Comparison of ENCODE assay signal across 9 mouse cellular contexts in the genomic region with DNA sequence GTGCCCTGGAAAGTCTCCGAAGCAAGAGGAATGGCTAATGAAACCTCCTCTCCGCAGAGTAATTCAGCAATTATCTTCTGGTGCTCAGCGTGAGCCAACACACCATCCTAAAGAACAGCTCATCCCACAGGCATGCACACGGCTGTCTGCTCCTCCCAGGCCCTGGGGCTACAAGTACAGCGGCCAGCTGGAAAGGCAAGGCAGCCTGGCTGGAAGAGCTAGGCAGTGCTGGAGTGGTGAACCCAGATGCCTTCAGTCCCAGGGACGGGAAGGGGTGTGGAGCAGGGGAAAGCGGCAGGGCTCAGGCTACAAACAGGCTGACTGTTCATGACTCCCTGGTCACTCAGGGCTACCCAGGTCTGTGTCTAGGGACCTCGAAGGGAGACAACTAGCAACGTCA. TPM values are rescaled to one million over a fixed set of nuclear protein-coding genes. Genes with fewer than 3 reads are reported as not detected.
A peak's percentile ranks its signal among the peaks of the same experiment; 100 is the strongest.
DNase-seq lines count a peak whose midpoint lies in the region; ATAC-seq lines count a peak whose summit lies in the region.
"Had no signal": no experiment of that assay in that cellular context is flagged by ENCODE, and none has a peak within 500 bp of the region (broad histone marks: within the 10 kb centered on the region; RNA-seq: fewer than 3 reads in every experiment).

No protein-coding gene starts in this region.

- no peak overlapping the region for H3K4me3 ChIP-seq in forebrain, embryonic 14.5 days (ENCODE audit: low read depth, low read length)
- no peak overlapping the region for H3K4me3 ChIP-seq in hindbrain, embryonic 14.5 days (replicated peaks; ENCODE audit: low read length)
- no peak overlapping the region for H3K4me3 ChIP-seq in midbrain, embryonic 14.5 days (replicated peaks; ENCODE audit: low read depth, low read length)
- H3K4me3 ChIP-seq: neural tube, embryonic 12.5 days had no signal

- WGBS in forebrain, embryonic 14.5 days = 47% methylated on average over 9 of the region's 9 CpGs
- WGBS in hindbrain, embryonic 14.5 days = 53% methylated on average over 9 of the region's 9 CpGs
- 68% methylated on average over 9 of the region's 9 CpGs for WGBS in midbrain, embryonic 14.5 days

- H3K9me3 ChIP-seq in forebrain, embryonic 14.5 days (replicated peaks; ENCODE audit: control insufficient read depth, low read length) = no peaks in the 10 kb centered on the region
- H3K9me3 ChIP-seq in hindbrain, embryonic 14.5 days (ENCODE audit: control insufficient read depth, low read length) = no peaks in the 10 kb centered on the region
- H3K9me3 ChIP-seq in midbrain, embryonic 14.5 days (ENCODE audit: control insufficient read depth, low read length) = no peaks in the 10 kb centered on the region
- H3K9me3 ChIP-seq: neural tube, embryonic 12.5 days had no signal

- no peak overlapping the region for H3K4me2 ChIP-seq in forebrain, embryonic 14.5 days (ENCODE audit: low read length)
- H3K4me2 ChIP-seq in hindbrain, embryonic 14.5 days (replicated peaks) = no peak overlapping the region
- no peak overlapping the region for H3K4me2 ChIP-seq in midbrain, embryonic 14.5 days (ENCODE audit: low read length)
- H3K4me2 ChIP-seq: neural tube, embryonic 12.5 days had no signal

- no peak overlapping the region for H3K27ac ChIP-seq in forebrain, embryonic 14.5 days (ENCODE audit: low read depth, low read length)
- H3K27ac ChIP-seq in hindbrain, embryonic 14.5 days = peak overlapping the region; percentile 4; the same call in 1 of the 2 replicates
- peak overlapping the region; percentile 32; the same call in 1 of the 2 replicates for H3K27ac ChIP-seq in midbrain, embryonic 14.5 days (replicated peaks; ENCODE audit: low read depth, low read length)
- H3K27ac ChIP-seq: neural tube, embryonic 12.5 days had no signal

- peak; percentile 48 for DNase-seq in ovary, adult 18-20 months (ENCODE audit: low spot score)
- no peak for DNase-seq in ovary, postnatal 10 days (ENCODE audit: low spot score)
- DNase-seq in forebrain, embryonic 14.5 days (ENCODE audit: low spot score) = no peak
- DNase-seq in hindbrain, embryonic 14.5 days (ENCODE audit: low spot score) = no peak
- peak; percentile 33 for DNase-seq in midbrain, embryonic 14.5 days
- no peak for DNase-seq in left cerebral cortex, adult 8-10 months (ENCODE audit: low spot score in 2 of 2)
- DNase-seq in cerebellum, adult 9-10 months = no peak
- no peak for DNase-seq in layer of hippocampus, adult 11-12 months (ENCODE audit: low spot score)

- H3K27me3 ChIP-seq in forebrain, embryonic 14.5 days (replicated peaks; ENCODE audit: control insufficient read depth, insufficient read depth, low read length) = no peaks in the 10 kb centered on the region
- H3K27me3 ChIP-seq in hindbrain, embryonic 14.5 days (ENCODE audit: control insufficient read depth, insufficient read depth, low read length) = no peaks in the 10 kb centered on the region
- H3K27me3 ChIP-seq in midbrain, embryonic 14.5 days (ENCODE audit: control insufficient read depth, insufficient read depth, low read length) = no peaks in the 10 kb centered on the region
- H3K27me3 ChIP-seq: neural tube, embryonic 12.5 days had no signal

- ATAC-seq in forebrain, embryonic 14.5 days = 0 out of 2 replicates have a peak, but pooled peaks have one; percentile 50
- ATAC-seq in hindbrain, embryonic 14.5 days (ENCODE audit: low FRiP score) = no peak; the same call in 1 of the 2 replicates
- ATAC-seq in midbrain, embryonic 14.5 days (ENCODE audit: low FRiP score, low TSS enrichment) = no peak

- H3K4me1 ChIP-seq in forebrain, embryonic 14.5 days (ENCODE audit: control insufficient read depth, insufficient read depth, low read length) = peaks cover 2% of the 10 kb centered on the region; the same call in 1 of the 2 replicates
- no peaks in the 10 kb centered on the region for H3K4me1 ChIP-seq in hindbrain, embryonic 14.5 days (replicated peaks; ENCODE audit: control insufficient read depth, insufficient read depth, low read length)
- H3K4me1 ChIP-seq in midbrain, embryonic 14.5 days (ENCODE audit: control insufficient read depth, insufficient read depth, low read length) = no peaks in the 10 kb centered on the region

- H3K9ac ChIP-seq in forebrain, embryonic 14.5 days (ENCODE audit: low read length) = peak overlapping the region; percentile 8; the same call in 1 of the 2 replicates
- H3K9ac ChIP-seq in hindbrain, embryonic 14.5 days = no peak overlapping the region
- H3K9ac ChIP-seq in midbrain, embryonic 14.5 days (replicated peaks; ENCODE audit: low read length) = no peak overlapping the region
- H3K9ac ChIP-seq: neural tube, embryonic 12.5 days had no signal

- H3K36me3 ChIP-seq in forebrain, embryonic 14.5 days (ENCODE audit: control insufficient read depth, insufficient read depth, low read length) = peaks cover 28% of the 10 kb centered on the region
- H3K36me3 ChIP-seq in hindbrain, embryonic 14.5 days (replicated peaks; ENCODE audit: control insufficient read depth, insufficient read depth) = peaks cover 28% of the 10 kb centered on the region
- peaks cover 17% of the 10 kb centered on the region for H3K36me3 ChIP-seq in midbrain, embryonic 14.5 days (ENCODE audit: control insufficient read depth, insufficient read depth, low read length)

RNA-seq across cellular contexts. Expression of a gene that starts 8.4 kb away (rescaled TPM):
- polyA plus RNA-seq in forebrain, embryonic 14.5 days (2014; fragmentation: Nextera tagmentation; extraction: Ambion mirVana) = 60.4 and 65.8 TPM in 2 replicates
- 65.5 and 71.6 TPM in 2 replicates for polyA plus RNA-seq in hindbrain, embryonic 14.5 days (2014; fragmentation: Nextera tagmentation; extraction: Ambion mirVana)
- 67.3 and 72.9 TPM in 2 replicates for polyA plus RNA-seq in midbrain, embryonic 14.5 days (2014; fragmentation: Nextera tagmentation; extraction: Ambion mirVana)
- 10 to 100 TPM; 59.0 to 65.9 (median 59.6) TPM for total RNA-seq in left cerebral cortex, adult 8-10 months (2022)

RNA-seq across cellular contexts. Expression of a gene that starts 8.5 kb away (rescaled TPM):
- polyA plus RNA-seq in forebrain, embryonic 14.5 days (2014; fragmentation: Nextera tagmentation; extraction: Ambion mirVana) = 47.1 and 50.8 TPM in 2 replicates
- polyA plus RNA-seq in hindbrain, embryonic 14.5 days (2014; fragmentation: Nextera tagmentation; extraction: Ambion mirVana) = 48.2 and 61.4 TPM in 2 replicates
- 57.6 and 66.0 TPM in 2 replicates for polyA plus RNA-seq in midbrain, embryonic 14.5 days (2014; fragmentation: Nextera tagmentation; extraction: Ambion mirVana)
- total RNA-seq in left cerebral cortex, adult 8-10 months (2022) = 10 to 100 TPM; 38.6 to 41.1 (median 39.6) TPM

RNA-seq across cellular contexts. Expression of a gene that starts 26.7 kb away (rescaled TPM):
- polyA plus RNA-seq in forebrain, embryonic 14.5 days (2014; fragmentation: Nextera tagmentation; extraction: Ambion mirVana) = 5.8 and 7.8 TPM in 2 replicates
- polyA plus RNA-seq in hindbrain, embryonic 14.5 days (2014; fragmentation: Nextera tagmentation; extraction: Ambion mirVana) = 6.1 and 7.2 TPM in 2 replicates
- 7.0 and 8.0 TPM in 2 replicates for polyA plus RNA-seq in midbrain, embryonic 14.5 days (2014; fragmentation: Nextera tagmentation; extraction: Ambion mirVana)
- total RNA-seq in left cerebral cortex, adult 8-10 months (2022) = 10 to 100 TPM; 18.6 to 22.6 (median 20.8) TPM

RNA-seq across cellular contexts. Expression of a gene that starts 32.5 kb away (rescaled TPM):
- polyA plus RNA-seq in forebrain, embryonic 14.5 days (2014; fragmentation: Nextera tagmentation; extraction: Ambion mirVana) = 1,532 and 1,552 TPM in 2 replicates
- 1,434 and 1,576 TPM in 2 replicates for polyA plus RNA-seq in hindbrain, embryonic 14.5 days (2014; fragmentation: Nextera tagmentation; extraction: Ambion mirVana)
- polyA plus RNA-seq in midbrain, embryonic 14.5 days (2014; fragmentation: Nextera tagmentation; extraction: Ambion mirVana) = 1,414 and 1,526 TPM in 2 replicates
- 1,000 to 10,000 TPM; 1,860 to 1,987 (median 1,908) TPM for total RNA-seq in left cerebral cortex, adult 8-10 months (2022)

RNA-seq across cellular contexts. Expression of a gene that starts 54.0 kb away (rescaled TPM):
- polyA plus RNA-seq in forebrain, embryonic 14.5 days (2014; fragmentation: Nextera tagmentation; extraction: Ambion mirVana) = 391 and 464 TPM in 2 replicates
- polyA plus RNA-seq in hindbrain, embryonic 14.5 days (2014; fragmentation: Nextera tagmentation; extraction: Ambion mirVana) = 586 and 635 TPM in 2 replicates
- 621 and 628 TPM in 2 replicates for polyA plus RNA-seq in midbrain, embryonic 14.5 days (2014; fragmentation: Nextera tagmentation; extraction: Ambion mirVana)
- total RNA-seq in left cerebral cortex, adult 8-10 months (2022) = 100 to 1,000 TPM; 689 to 762 (median 731) TPM

Comparison
In these comparisons a context has a peak if more than half of its experiments do, and no peak if none do; other contexts are left out.
1. DNase-seq: peak in ovary, adult 18-20 months (single experiment) and midbrain, embryonic 14.5 days (single experiment); none in ovary, postnatal 10 days (single experiment), forebrain, embryonic 14.5 days (single experiment), hindbrain, embryonic 14.5 days (single experiment), left cerebral cortex, adult 8-10 months (0 of 2), cerebellum, adult 9-10 months (single experiment) and layer of hippocampus, adult 11-12 months (single experiment).